Mouse (Mus musculus): ENCODE data around the gene Mta3. TPM values are rescaled to one million over a fixed set of nuclear protein-coding genes. Genes with fewer than 3 reads are reported as not detected.
A peak's percentile ranks its signal among the peaks of the same experiment; 100 is the strongest.

The Mta3 gene
- polyA plus RNA-seq, 1 experiment from 2014 or later, result 42.2 TPM

DNA sequence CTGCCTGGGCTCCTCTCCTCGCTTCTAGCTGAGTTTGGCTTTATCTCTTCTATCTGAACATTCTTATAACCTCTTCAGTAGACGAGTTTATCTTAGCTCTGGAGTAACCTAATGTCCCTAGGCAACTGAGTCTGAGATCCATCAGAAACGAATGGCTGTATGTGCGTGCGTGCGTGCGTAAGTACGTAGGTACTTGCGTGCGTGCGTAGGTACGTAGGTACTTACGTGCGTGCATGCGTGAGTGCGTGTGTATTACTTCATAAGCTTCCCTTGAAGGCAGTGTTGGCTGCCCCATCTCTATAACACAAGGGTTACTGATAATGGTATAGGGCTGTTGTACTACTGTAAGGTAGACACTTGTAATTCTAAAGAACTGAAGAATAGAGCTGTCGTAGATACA, 89.2 kb downstream of the Mta3 start:
- Histone ChIP-seq H3K9me3 (replicated peaks; ENCODE audit: low read length) (no peaks in the 10 kb centered on the region), H3K4me3 (replicated peaks; ENCODE audit: low read depth, low read length) (no peak overlapping the region), H3K36me3 (ENCODE audit: insufficient read depth, low read length) (0 out of 2 replicates have a peak, but pooled peaks cover 2% of the 10 kb centered on the region), H3K27ac (no peak overlapping the region), H3K27me3 (ENCODE audit: insufficient read depth, low read length) (no peaks in the 10 kb centered on the region), H3K4me1 (replicated peaks; ENCODE audit: insufficient read depth, low read length) (no peaks in the 10 kb centered on the region), H3K9ac (ENCODE audit: low read depth, low read length) (no peak overlapping the region), H3K4me2 (ENCODE audit: low read length) (no peak overlapping the region)
- WGBS, result 95% methylated on average over 17 of the region's 17 CpGs
- no peak for TF ChIP-seq CTCF (IDR thresholded peaks at IDR 0.05; ENCODE audit: low read depth)
- DNase-seq (ENCODE audit: low spot score) (no peak), ATAC-seq (replicated peaks; ENCODE audit: low FRiP score, low read depth) (no peak)

DNA sequence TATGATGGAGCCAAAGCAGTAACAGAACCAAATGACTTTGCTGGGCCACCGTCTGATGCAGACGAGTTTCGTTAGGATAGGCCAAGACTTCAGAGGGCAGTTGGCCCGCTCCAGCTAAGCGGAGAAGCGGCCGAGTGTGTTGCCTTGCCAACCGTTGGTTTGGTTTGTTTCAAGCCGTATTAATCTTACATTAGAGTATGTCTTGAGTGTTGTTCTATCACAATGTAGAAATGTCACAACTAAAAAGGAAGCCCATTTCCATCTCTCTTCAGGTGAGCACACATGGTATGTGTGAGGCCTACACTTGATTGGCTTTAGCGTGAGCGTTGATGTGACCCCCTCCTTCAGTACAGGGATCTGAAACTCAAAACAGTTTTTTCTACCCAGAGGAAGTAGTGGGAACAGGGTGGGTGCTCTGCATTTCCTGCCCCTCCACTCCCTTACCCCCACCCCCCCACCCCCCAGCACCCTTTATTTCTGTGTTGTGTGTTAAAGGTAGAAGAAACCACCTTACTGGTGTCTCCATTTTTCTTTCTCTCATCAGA, 93.6 kb downstream of the Mta3 start:
- H3K4me1 ChIP-seq (replicated peaks; ENCODE audit: insufficient read depth, low read length), result no peaks in the 10 kb centered on the region
- H3K9ac ChIP-seq (ENCODE audit: low read depth, low read length), result no peak overlapping the region
- no peaks in the 10 kb centered on the region for H3K27me3 ChIP-seq (ENCODE audit: insufficient read depth, low read length)
- H3K9me3 ChIP-seq (replicated peaks; ENCODE audit: low read length), result no peaks in the 10 kb centered on the region
- 0 out of 2 replicates have a peak, but pooled peaks cover 11% of the 10 kb centered on the region for H3K36me3 ChIP-seq (ENCODE audit: insufficient read depth, low read length)
- H3K27ac ChIP-seq, result no peak overlapping the region
- TF ChIP-seq CTCF (IDR thresholded peaks at IDR 0.05; ENCODE audit: low read depth), result no peak
- no peak overlapping the region for H3K4me2 ChIP-seq (ENCODE audit: low read length)
- H3K4me3 ChIP-seq (replicated peaks; ENCODE audit: low read depth, low read length), result no peak overlapping the region
- whole genome bisulfite sequencing, result 89% methylated on average over 11 of the region's 11 CpGs
- ATAC-seq (replicated peaks; ENCODE audit: low FRiP score, low read depth), result no peak
- DNase-seq (ENCODE audit: low spot score), result no peak

DNA sequence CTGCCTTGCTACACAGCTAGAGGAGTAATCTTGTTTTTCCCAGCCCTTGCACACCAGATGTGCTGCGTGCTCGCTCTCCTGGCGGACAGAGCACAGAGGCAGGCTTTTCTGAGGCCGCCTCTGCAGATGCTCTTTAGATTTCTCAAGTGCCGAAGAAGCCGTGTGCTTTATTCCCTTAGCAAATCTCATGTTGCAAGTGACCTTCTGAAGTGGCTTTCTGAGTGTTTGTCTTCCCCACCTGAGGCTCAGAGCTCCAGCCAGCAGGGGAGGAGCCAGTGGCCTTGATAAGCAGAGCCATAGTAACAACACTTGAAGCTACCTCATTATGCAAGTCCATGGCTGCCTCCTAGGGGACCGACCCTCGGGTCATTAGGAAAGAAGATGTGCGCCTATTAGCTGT, 98.0 kb downstream of the Mta3 start:
- 83% methylated on average over 9 of the region's 9 CpGs for WGBS

DNA sequence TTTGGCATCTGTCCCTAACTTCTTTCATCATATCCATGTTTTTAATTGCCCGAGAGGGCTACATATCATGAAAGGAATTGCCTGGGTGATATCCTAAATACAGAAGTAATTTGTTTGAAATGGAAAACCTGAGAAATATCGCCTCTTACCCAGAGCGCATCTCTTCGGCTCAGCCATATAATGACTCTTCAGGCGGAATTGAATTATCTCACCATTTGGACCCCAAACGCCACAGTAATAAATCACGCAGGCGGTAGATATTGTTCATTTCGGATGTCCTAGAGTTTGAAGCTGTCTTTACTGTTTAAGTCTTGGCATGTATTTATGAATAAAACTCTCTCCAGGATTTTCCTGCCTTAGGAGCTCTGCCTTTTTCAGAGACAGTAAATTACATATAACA, 99.1 kb downstream of the Mta3 start:
- ATAC-seq (replicated peaks; ENCODE audit: low FRiP score, low read depth), result no peak
- Histone ChIP-seq H3K9me3 (replicated peaks; ENCODE audit: low read length) (no peaks in the 10 kb centered on the region), H3K9ac (ENCODE audit: low read depth, low read length) (no peak overlapping the region), H3K4me1 (replicated peaks; ENCODE audit: insufficient read depth, low read length) (no peaks in the 10 kb centered on the region), H3K4me3 (replicated peaks; ENCODE audit: low read depth, low read length) (no peak overlapping the region), H3K27ac (no peak overlapping the region), H3K36me3 (ENCODE audit: insufficient read depth, low read length) (peaks cover 27% of the 10 kb centered on the region; the same call in 1 of the 2 replicates), H3K27me3 (ENCODE audit: insufficient read depth, low read length) (no peaks in the 10 kb centered on the region), H3K4me2 (ENCODE audit: low read length) (no peak overlapping the region)
- DNase-seq (ENCODE audit: low spot score), result no peak
- TF ChIP-seq CTCF (IDR thresholded peaks at IDR 0.05; ENCODE audit: low read depth), result no peak
- 84% methylated on average over 9 of the region's 9 CpGs for WGBS

More for the DNA sequence above, 98.0 kb downstream of the Mta3 start:
- 0 out of 2 replicates have a peak, but pooled peaks cover 27% of the 10 kb centered on the region for H3K36me3 ChIP-seq (ENCODE audit: insufficient read depth, low read length)
- ATAC-seq (replicated peaks; ENCODE audit: low FRiP score, low read depth), result no peak
- no peak overlapping the region for H3K4me2 ChIP-seq (ENCODE audit: low read length)
- DNase-seq (ENCODE audit: low spot score), result no peak
- H3K27ac ChIP-seq, result no peak overlapping the region
- no peak overlapping the region for H3K4me3 ChIP-seq (replicated peaks; ENCODE audit: low read depth, low read length)
- no peak overlapping the region for H3K9ac ChIP-seq (ENCODE audit: low read depth, low read length)
- no peaks in the 10 kb centered on the region for H3K9me3 ChIP-seq (replicated peaks; ENCODE audit: low read length)
- no peak for TF ChIP-seq CTCF (IDR thresholded peaks at IDR 0.05; ENCODE audit: low read depth)
- H3K27me3 ChIP-seq (ENCODE audit: insufficient read depth, low read length), result no peaks in the 10 kb centered on the region
- H3K4me1 ChIP-seq (replicated peaks; ENCODE audit: insufficient read depth, low read length), result no peaks in the 10 kb centered on the region

DNA sequence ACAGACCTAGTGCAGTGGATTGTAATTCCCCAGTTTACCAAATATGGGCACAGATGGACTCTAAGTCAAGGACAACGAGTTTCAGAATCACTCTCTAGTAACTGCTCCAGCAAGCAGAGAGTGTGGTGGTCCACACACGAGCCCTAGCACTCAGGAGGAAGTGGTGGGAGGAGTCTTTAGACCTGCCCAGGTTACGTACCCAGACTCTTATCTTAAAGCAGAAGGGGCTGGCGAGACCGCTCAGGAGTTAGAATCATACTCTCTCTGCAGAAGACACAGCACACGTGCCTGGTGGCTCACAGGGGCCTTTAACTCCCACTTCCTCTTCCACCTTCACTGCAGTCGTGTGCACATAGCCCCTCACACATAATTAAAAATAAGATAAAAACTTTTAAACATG, 101.4 kb downstream of the Mta3 start:
- H3K27me3 ChIP-seq (ENCODE audit: insufficient read depth, low read length), result no peaks in the 10 kb centered on the region
- no peak for DNase-seq (ENCODE audit: low spot score)
- no peaks in the 10 kb centered on the region for H3K9me3 ChIP-seq (replicated peaks; ENCODE audit: low read length)
- H3K9ac ChIP-seq (ENCODE audit: low read depth, low read length), result no peak overlapping the region
- peaks cover 29% of the 10 kb centered on the region; the same call in 1 of the 2 replicates for H3K36me3 ChIP-seq (ENCODE audit: insufficient read depth, low read length)
- no peak overlapping the region for H3K27ac ChIP-seq
- ATAC-seq (replicated peaks; ENCODE audit: low FRiP score, low read depth), result no peak
- no peak for TF ChIP-seq CTCF (IDR thresholded peaks at IDR 0.05; ENCODE audit: low read depth)
- WGBS, result 66% methylated on average over 7 of the region's 7 CpGs
- no peak overlapping the region for H3K4me3 ChIP-seq (replicated peaks; ENCODE audit: low read depth, low read length)
- no peak overlapping the region for H3K4me2 ChIP-seq (ENCODE audit: low read length)
- no peaks in the 10 kb centered on the region for H3K4me1 ChIP-seq (replicated peaks; ENCODE audit: insufficient read depth, low read length)

DNA sequence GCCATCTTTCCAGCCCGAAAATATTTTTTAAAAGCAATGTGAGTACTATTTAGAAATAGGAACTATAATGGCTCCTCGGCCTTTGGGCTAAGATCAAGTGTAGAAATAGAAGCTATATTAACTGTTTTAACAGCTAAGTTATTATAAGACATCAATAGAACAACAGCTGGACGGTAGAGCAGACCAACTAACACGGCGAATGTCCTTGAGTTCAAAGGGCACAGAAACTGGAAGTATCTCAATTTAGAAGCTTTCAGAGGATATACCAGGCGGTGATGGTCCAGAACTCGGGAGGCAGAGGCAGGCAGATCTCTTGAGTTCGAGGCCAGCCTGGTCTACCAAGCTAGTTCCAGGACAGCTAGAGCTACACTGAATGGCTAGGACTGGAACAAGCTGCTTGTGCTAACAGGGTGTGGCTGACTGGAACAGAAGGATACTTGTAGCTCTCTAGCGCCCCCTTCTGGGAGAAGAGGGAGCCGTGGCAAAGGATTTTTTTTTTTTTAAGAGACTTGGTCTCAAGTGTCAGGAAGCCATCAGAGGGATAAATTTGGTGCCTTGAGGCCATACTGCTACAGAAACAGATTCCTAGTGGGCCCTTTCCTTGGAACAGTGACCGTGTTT, 101.9 kb downstream of the Mta3 start:
- WGBS, result 73% methylated on average over 11 of the region's 11 CpGs
- H3K36me3 ChIP-seq (ENCODE audit: insufficient read depth, low read length), result peaks cover 31% of the 10 kb centered on the region; the same call in 1 of the 2 replicates
- no peaks in the 10 kb centered on the region for H3K9me3 ChIP-seq (replicated peaks; ENCODE audit: low read length)
- no peaks in the 10 kb centered on the region for H3K27me3 ChIP-seq (ENCODE audit: insufficient read depth, low read length)
- H3K9ac ChIP-seq (ENCODE audit: low read depth, low read length), result no peak overlapping the region
- H3K4me1 ChIP-seq (replicated peaks; ENCODE audit: insufficient read depth, low read length), result no peaks in the 10 kb centered on the region
- H3K27ac ChIP-seq, result no peak overlapping the region
- H3K4me3 ChIP-seq (replicated peaks; ENCODE audit: low read depth, low read length), result no peak overlapping the region
- ATAC-seq (replicated peaks; ENCODE audit: low FRiP score, low read depth), result no peak
- peak; percentile 69 for TF ChIP-seq CTCF (IDR thresholded peaks at IDR 0.05; ENCODE audit: low read depth)
- peak; percentile 69 for DNase-seq (ENCODE audit: low spot score)
- H3K4me2 ChIP-seq (ENCODE audit: low read length), result no peak overlapping the region

All from kidney, postnatal 0 days (tissue).